Mouse (Mus musculus) liver, embryonic 16.5 days (tissue): Measurements from ENCODE around the gene Tmem208. TPM values are rescaled to one million over a fixed set of nuclear protein-coding genes. Genes with fewer than 3 reads are reported as not detected.
"Not testable (repeated sequence)": the region's sequence is repeated elsewhere in the genome, so short reads cannot be mapped to it uniquely, and the experiment has no call there.

Experiments
- ATAC-seq: fragments of 200-750 bp; cut with Nextera tagmentation; 2 replicates; pipeline ENCODE4 v1.8.0; 2017; ENCODE audit warnings: low read depth, mild to moderate bottlenecking, moderate number of reproducible peaks, moderate library complexity
- H3K27ac ChIP-seq: fragments of 300-500 bp; sonication (generic); 2 replicates; pipeline ENCODE4 v1.5.1; 2014; ENCODE audit warnings: mild to moderate bottlenecking, low read length
- H3K27me3 ChIP-seq: fragments of 300-500 bp; sonication (generic); 2 replicates; pipeline ENCODE4 v1.6.1; 2014; ENCODE audit warnings: low read depth, low read length, mixed read lengths; ENCODE audit not compliant: control insufficient read depth, insufficient read depth
- H3K36me3 ChIP-seq: fragments of 300-500 bp; sonication (generic); 2 replicates; pipeline ENCODE4 v1.6.1; 2014; ENCODE audit warnings: mild to moderate bottlenecking; ENCODE audit not compliant: control insufficient read depth, insufficient read depth
- H3K4me1 ChIP-seq: fragments of 300-500 bp; sonication (generic); 2 replicates; pipeline ENCODE4 v1.6.1; 2014; ENCODE audit warnings: low read depth, low read length, mixed read lengths; ENCODE audit not compliant: control insufficient read depth
- H3K4me2 ChIP-seq: fragments of 300-500 bp; sonication (generic); 2 replicates; pipeline ENCODE4 v1.6.1; 2014; ENCODE audit warnings: low read depth, low read length, mixed read lengths
- H3K4me3 ChIP-seq: fragments of 300-500 bp; sonication (generic); 2 replicates; pipeline ENCODE4 v1.5.1; 2014; ENCODE audit warnings: low read depth, mild to moderate bottlenecking, low read length
- H3K9ac ChIP-seq: fragments of 300-500 bp; sonication (generic); 2 replicates; pipeline ENCODE4 v1.6.1; 2014; ENCODE audit warnings: low read depth, low read length
- H3K9me3 ChIP-seq: fragments of 300-500 bp; sonication (generic); replicated peaks from 2 replicates; pipeline ENCODE4 v1.6.1; 2016; ENCODE audit warnings: low read length; ENCODE audit not compliant: control insufficient read depth
- WGBS: fragments of 180-500 bp; shearing (Covaris S2); extraction: QIAGEN DNeasy Blood & Tissue Kit; methylation state at CpG from one replicate; pipeline ENCODE4 v1.1.7; 2014; ENCODE audit not compliant: insufficient replicate concordance; 5-methylcytosine and 5-hydroxymethylcytosine counted together
- polyA plus RNA-seq: library from polyadenylated mRNA; unstranded; fragments of >200 nt; fragmentation: Nextera tagmentation; extraction: Ambion mirVana; gene quantifications from 2 replicates; pipeline ENCODE4 v1.2.1, GENCODE M21; 2015

Tmem208 gene
- polyA plus RNA-seq, 1 experiment from 2014 or later = 82.0 TPM

DNA sequence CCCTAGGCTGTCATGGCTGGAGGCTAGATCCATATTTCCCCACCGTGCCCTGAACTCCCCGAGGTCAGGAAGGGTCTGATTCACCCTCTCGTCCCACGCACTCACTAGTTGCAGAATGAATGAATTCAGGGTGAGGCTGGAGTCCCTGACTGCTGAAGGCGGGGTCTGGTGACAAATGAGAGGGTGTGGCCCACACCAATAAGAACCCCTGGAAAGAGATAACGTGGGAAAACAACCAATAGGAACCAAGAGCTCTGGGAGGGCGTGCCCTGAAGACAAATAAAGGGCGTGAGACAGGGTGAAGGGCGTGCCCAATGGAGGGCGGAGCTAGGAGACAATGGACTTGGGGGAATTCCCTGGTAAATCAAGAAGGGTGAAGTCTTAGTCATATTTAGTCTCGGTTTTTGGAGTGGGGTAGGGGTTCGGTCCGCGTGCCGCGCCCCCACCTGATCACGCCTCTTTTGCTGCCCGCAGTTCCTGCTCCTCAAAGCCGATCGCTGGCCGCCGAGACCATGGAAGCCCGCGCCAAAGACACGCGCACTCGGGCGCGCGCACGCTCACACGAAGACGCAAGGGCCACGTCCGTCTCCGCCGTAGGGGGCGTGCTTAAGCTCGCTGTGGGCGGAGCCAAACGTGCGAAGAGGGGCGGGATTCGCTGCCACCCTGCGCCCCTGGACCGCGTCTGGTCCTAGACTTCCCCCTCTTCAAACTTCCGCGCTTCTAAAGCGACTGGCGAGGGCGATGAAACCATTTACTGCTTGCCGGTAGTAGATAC is 37.0 kb upstream of the Tmem208 start:
- Histone ChIP-seq H3K27me3 (peaks cover 23% of the 10 kb centered on the region), H3K9me3 (no peaks in the 10 kb centered on the region), H3K4me3 (peak overlapping the region; percentile 62), H3K4me1 (peaks cover 23% of the 10 kb centered on the region), H3K9ac (peak overlapping the region; percentile 39), H3K4me2 (peak overlapping the region; percentile 84), H3K36me3 (no peaks in the 10 kb centered on the region), H3K27ac (0 out of 2 replicates have a peak overlapping the region, but pooled peaks have one; percentile 26)
- under 1% methylated on average over 53 of the region's 53 CpGs for WGBS
- peak; percentile 84 for ATAC-seq

DNA sequence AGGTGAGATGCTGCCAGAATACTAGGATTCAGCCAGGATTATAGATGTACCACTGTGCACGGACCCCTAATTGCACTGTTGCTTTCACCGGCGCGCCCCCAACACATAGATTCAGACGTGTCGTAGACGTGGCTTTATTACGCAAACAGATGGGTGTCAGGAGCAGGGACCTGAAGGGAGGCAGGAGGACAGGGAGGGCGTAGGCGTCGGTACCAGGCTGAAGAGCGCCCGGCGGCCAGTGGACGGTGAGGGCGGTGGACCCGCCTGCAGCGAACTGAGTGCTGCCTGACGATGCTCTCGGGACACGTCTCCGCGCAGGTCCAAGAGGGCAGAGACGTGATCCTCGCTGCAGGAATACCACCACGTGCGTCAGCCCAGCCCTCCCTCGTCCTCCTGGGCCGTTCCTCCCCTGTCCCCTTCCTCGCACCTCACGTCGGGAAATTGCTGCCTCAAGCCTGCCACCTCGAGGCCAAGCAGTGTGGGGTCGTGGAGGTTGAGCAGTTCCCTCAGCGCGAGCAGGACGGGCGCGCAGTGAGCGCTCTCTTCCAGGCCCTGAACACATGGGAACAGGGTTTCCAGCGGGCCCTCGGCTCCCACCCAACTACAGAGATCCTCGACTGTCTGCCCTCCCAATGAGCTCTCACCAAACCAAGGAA is 36.2 kb upstream of the Tmem208 start, which contains the start of gene 4931428F04Rik:
Gene 4931428F04Rik (minus strand): TSS at position 60 of the 656 bp plus-strand sequence.
- no peaks in the 10 kb centered on the region for H3K9me3 ChIP-seq
- peak within 1 kb of the TSS; percentile 62 for H3K4me3 ChIP-seq
- H3K36me3 ChIP-seq = no peaks in the 10 kb centered on the region
- peaks cover 23% of the 10 kb centered on the region for H3K4me1 ChIP-seq
- 0 out of 2 replicates have a peak within 1 kb of the TSS, but pooled peaks have one; percentile 26 for H3K27ac ChIP-seq
- ATAC-seq = no peak; the same call in none of the 2 replicates
- WGBS = 4% methylated on average over 43 of the region's 43 CpGs
- peaks cover 20% of the 10 kb centered on the region for H3K27me3 ChIP-seq
- peak within 1 kb of the TSS; percentile 39 for H3K9ac ChIP-seq
- peak within 1 kb of the TSS; percentile 84 for H3K4me2 ChIP-seq

DNA sequence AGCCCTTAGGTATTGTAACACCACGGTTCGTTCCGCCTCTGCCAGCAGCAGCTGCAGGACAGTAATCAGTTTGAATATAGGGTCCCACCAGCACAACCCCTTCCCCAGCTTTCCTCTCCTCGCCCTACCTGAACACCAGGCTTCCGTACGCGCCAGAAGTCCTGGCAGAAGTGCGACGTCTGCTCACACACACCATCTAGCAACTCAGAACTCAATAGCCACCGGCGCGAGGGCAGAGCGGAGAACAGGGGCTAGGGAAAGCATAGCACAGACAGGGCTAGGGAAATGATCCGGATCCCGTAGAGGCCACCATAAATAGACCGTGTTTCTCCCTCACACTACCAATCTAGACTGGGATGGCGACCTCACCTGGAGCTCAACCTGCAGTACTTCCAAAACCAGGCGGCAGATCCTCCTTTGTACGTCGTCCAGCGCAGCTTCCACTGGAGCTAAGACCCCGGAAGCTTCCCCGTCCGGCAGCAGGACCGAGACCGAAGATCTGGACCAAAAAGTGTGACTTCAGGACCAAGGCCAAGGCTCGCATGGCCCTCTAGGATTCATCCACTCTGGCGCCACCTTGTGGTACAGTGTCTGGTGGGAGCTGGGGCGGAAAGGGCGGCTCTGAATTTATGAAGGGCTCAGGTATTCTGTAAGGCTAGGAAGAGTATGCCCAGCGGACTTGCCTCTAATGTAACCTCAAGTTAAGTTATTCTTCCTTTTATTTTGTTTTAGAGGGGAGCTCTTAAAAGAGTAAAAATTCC is 35.4 kb upstream of the Tmem208 start:
- peaks cover 23% of the 10 kb centered on the region for H3K4me1 ChIP-seq
- no peak overlapping the region for H3K9ac ChIP-seq
- H3K36me3 ChIP-seq = no peaks in the 10 kb centered on the region
- peak overlapping the region; percentile 84; the same call in 1 of the 2 replicates for H3K4me2 ChIP-seq
- WGBS = 16% methylated on average over 31 of the region's 31 CpGs
- no peak overlapping the region for H3K4me3 ChIP-seq
- no peak for ATAC-seq
- no peaks in the 10 kb centered on the region for H3K9me3 ChIP-seq
- H3K27ac ChIP-seq = no peak overlapping the region
- peaks cover 15% of the 10 kb centered on the region for H3K27me3 ChIP-seq

- not testable (repeated sequence) for H3K9me3 ChIP-seq, H3K4me3 ChIP-seq, H3K4me2 ChIP-seq, H3K9ac ChIP-seq, H3K27ac ChIP-seq, H3K36me3 ChIP-seq, ATAC-seq
- 64% methylated on average over 8 of the region's 8 CpGs for WGBS
- Histone ChIP-seq H3K27me3 (peaks cover 15% of the 10 kb centered on the region), H3K4me1 (peaks cover 28% of the 10 kb centered on the region)
Measured at GRCm38 (mm10) chr8:105291364-105291763, 34.8 kb upstream of the Tmem208 start.

DNA sequence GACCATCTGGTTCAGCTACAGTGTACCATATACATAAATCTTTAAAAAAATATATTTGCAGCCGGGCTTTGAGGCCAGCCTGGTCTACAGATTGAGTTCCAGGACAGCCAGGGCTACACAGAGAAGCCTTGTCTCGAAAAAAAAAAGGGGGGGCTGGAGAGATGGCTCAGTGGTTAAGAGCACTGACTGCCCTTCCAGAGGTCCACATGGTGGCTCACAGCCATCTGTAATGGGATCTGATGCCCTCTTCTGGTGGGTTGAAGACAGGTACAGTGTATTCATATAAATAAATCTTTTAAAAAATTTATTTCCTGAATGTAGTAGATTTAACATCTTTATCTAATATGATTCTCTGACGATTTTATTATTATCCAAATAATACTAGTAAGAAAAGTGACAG is 34.4 kb upstream of the Tmem208 start:
- H3K4me3 ChIP-seq, ATAC-seq, H3K36me3 ChIP-seq, H3K4me2 ChIP-seq, H3K27ac ChIP-seq, H3K9ac ChIP-seq, H3K9me3 ChIP-seq: not testable (repeated sequence)
- WGBS = 44% methylated on average over 3 of the region's 3 CpGs
- Histone ChIP-seq H3K4me1 (peaks cover 30% of the 10 kb centered on the region), H3K27me3 (peaks cover 15% of the 10 kb centered on the region)

- 80% methylated on average over 7 of the region's 7 CpGs for WGBS
- Histone ChIP-seq H3K27ac (no peak overlapping the region), H3K9ac (no peak overlapping the region), H3K27me3 (peaks cover 15% of the 10 kb centered on the region), H3K4me1 (peaks cover 30% of the 10 kb centered on the region), H3K4me2 (no peak overlapping the region), H3K36me3 (no peaks in the 10 kb centered on the region), H3K4me3 (no peak overlapping the region), H3K9me3 (no peaks in the 10 kb centered on the region)
- ATAC-seq = no peak
Measured at GRCm38 (mm10) chr8:105292471-105292870, 33.7 kb upstream of the Tmem208 start.

DNA sequence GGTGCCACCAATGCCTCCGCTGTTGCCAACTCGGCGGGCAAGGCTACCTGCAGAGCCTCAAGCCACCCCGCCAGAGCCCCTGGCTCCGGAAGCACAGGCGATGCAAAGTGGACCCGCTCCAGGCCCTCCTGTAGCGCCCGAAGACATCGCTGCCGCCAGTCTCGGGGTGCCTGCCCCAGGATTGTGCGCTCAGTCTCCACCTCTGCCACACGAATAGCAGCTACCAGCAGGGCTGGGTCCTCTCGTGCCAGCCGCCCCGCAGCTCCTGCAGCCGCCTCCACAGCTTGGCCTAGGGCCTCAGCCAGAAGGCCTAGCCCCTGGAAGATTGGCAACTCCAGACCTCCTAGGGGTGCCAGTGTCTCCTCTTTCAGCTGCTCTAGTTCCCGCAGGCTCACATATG is 32.7 kb upstream of the Tmem208 start:
- Histone ChIP-seq H3K36me3 (no peaks in the 10 kb centered on the region), H3K27ac (no peak overlapping the region), H3K27me3 (peaks cover 15% of the 10 kb centered on the region), H3K4me3 (no peak overlapping the region), H3K9ac (no peak overlapping the region), H3K9me3 (no peaks in the 10 kb centered on the region), H3K4me1 (peaks cover 30% of the 10 kb centered on the region), H3K4me2 (no peak overlapping the region)
- 83% methylated on average over 19 of the region's 19 CpGs for WGBS
- ATAC-seq = no peak

GRCm38 (mm10) chr8:105294776-105295175 is 31.4 kb upstream of the Tmem208 start:
- 71% methylated on average over 9 of the region's 9 CpGs for WGBS
- H3K4me1 ChIP-seq = peaks cover 27% of the 10 kb centered on the region
- no peak overlapping the region for H3K4me2 ChIP-seq
- H3K9ac ChIP-seq = no peak overlapping the region
- peaks cover 4% of the 10 kb centered on the region; the same call in 1 of the 2 replicates for H3K36me3 ChIP-seq
- ATAC-seq = no peak
- H3K4me3 ChIP-seq = peak overlapping the region; percentile 0; the same call in 1 of the 2 replicates
- H3K27me3 ChIP-seq = peaks cover 11% of the 10 kb centered on the region
- H3K27ac ChIP-seq = no peak overlapping the region
- no peaks in the 10 kb centered on the region for H3K9me3 ChIP-seq
